Mouse (Mus musculus) spleen, adult 2 months (tissue): Measurements from ENCODE around the gene Mapk14. TPM values are rescaled to one million over a fixed set of nuclear protein-coding genes. Genes with fewer than 3 reads are reported as not detected.

Experiments
- DNase-seq, 2 experiments: peaks; one replicate each; pipeline versions ENCODE4 v3.0.0 to v3.0.0-alpha.2; 2012 to 2021; ENCODE audit warnings: low spot score in 2 of 2, low read depth in 1 of 2
- H3K27ac ChIP-seq: fragments of 200-500 bp; 2 replicates; pipeline ENCODE4 v1.5.1; 2012; ENCODE audit warnings: low read length, inconsistent platforms; ENCODE audit not compliant: insufficient read depth
- H3K27me3 ChIP-seq: fragments of 200-500 bp; 2 replicates; pipeline ENCODE4 v1.6.1; 2012; ENCODE audit warnings: mild to moderate bottlenecking, moderate library complexity, low read length, inconsistent platforms; ENCODE audit not compliant: control insufficient read depth, insufficient read depth
- H3K36me3 ChIP-seq: fragments of 200-500 bp; 2 replicates; pipeline ENCODE4 v1.6.1; 2012; ENCODE audit warnings: mild to moderate bottlenecking, low read length, inconsistent platforms; ENCODE audit not compliant: control insufficient read depth, insufficient read depth
- H3K4me1 ChIP-seq: fragments of 200-500 bp; 2 replicates; pipeline ENCODE4 v1.6.1; 2011; ENCODE audit warnings: inconsistent platforms; ENCODE audit not compliant: control insufficient read depth, insufficient read depth, insufficient read length
- H3K4me3 ChIP-seq: fragments of 200-500 bp; 2 replicates; pipeline ENCODE4 v1.5.1; 2011; ENCODE audit warnings: mild to moderate bottlenecking, inconsistent platforms; ENCODE audit not compliant: insufficient read depth, insufficient read length; ENCODE audit errors: extremely low read depth
- CTCF ChIP-seq: fragments of 200-500 bp; IDR thresholded peaks from 2 replicates; pipeline ENCODE4 v1.5.1; 2011; ENCODE audit warnings: mild to moderate bottlenecking, inconsistent platforms; ENCODE audit not compliant: insufficient read depth, insufficient read length, insufficient replicate concordance; ENCODE audit errors: extremely low read depth
- POLR2A ChIP-seq: fragments of 200-500 bp; IDR thresholded peaks from 2 replicates; pipeline ENCODE4 v1.6.1; 2011; ENCODE audit warnings: low read depth, low read length, inconsistent platforms
- WGBS: fragments of 180-500 bp; shearing (Covaris S2); methylation state at CpG from one replicate; pipeline ENCODE4 v1.1.7; 2018; 5-methylcytosine and 5-hydroxymethylcytosine counted together
- polyA plus RNA-seq: library from polyadenylated mRNA; depleted of rRNA; stranded (reverse); fragments of >200 nt; gene quantifications from 2 replicates; pipeline ENCODE4 v1.2.3, GENCODE M21; 2012

Gene Mapk14
- polyA plus RNA-seq, 1 experiment = 83.1 TPM

DNA sequence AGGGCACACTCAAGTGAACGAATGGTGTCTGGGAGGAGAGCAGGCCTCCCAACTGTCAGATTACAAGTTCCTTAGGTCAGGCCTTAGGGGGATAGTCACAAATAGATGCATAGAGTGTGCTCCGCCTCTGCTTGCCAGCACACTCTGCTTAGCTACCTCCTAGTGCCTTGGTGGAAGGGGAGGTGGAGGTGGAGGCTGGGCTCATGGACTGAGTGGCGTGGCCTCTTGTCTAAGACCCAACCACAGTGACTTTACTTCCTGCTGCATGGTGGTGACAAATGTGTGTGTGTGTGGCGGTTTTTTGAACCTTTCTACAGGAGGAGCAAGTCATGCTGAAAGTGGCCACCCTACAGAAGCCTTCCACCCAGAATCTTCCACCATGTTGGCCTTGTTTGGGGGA lies 45.4 kb downstream of the Mapk14 start:
- Histone ChIP-seq H3K36me3 (peaks cover 8% of the 10 kb centered on the region), H3K27me3 (no peaks in the 10 kb centered on the region), H3K27ac (no peak overlapping the region), H3K4me3 (no peak overlapping the region), H3K4me1 (no peaks in the 10 kb centered on the region)
- WGBS = 44% methylated on average over 4 of the region's 4 CpGs
- no peak for DNase-seq
- TF ChIP-seq POLR2A = no peak
- no peak for TF ChIP-seq CTCF

DNA sequence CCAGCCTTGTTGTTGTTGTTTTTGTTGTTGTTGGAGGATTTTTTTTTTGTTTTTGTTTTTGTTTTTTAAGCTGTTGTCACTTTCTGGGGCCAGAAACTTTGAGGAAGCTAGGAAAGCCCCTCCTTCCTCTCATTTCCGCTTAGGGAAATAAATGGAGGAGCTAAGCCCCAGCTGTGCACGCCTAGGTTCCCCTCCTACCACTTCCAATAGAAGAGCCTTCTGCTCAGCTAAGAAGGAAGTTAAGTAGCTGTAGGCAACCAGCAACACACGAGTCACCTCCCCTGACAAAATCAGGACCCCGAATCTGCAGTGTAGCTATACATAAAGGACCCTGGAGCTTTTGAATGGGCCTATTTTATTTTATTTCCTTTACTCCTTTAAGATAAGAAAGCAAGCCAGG lies 46.8 kb downstream of the Mapk14 start:
- Histone ChIP-seq H3K27ac (no peak overlapping the region), H3K36me3 (peaks cover 18% of the 10 kb centered on the region), H3K4me1 (no peaks in the 10 kb centered on the region), H3K27me3 (no peaks in the 10 kb centered on the region), H3K4me3 (no peak overlapping the region)
- 49% methylated on average over 4 of the region's 4 CpGs for WGBS
- TF ChIP-seq POLR2A = no peak
- no peak for TF ChIP-seq CTCF
- DNase-seq = no peak

DNA sequence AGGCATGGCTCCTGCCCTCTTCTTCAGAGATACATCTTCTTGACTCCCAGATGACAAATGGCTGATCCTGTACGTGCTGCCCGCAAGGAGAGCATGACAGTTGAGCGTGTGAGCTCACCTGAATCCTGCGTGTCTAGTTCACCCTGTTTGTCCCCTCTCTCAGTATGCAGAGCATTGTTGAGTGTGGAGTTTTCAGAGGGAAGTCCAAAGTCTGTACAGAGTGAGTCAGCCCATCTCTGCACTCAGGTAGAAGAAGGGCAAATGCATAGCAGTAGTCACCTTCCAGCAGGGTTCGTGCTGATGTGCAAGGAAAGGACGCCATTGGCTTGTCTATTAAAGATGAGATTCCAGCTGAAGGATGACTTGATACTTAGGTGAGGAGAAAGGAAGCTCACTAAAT lies 48.1 kb downstream of the Mapk14 start:
- peaks cover 27% of the 10 kb centered on the region for H3K36me3 ChIP-seq
- no peak overlapping the region for H3K27ac ChIP-seq
- no peaks in the 10 kb centered on the region for H3K27me3 ChIP-seq
- WGBS = 97% methylated on average over 6 of the region's 6 CpGs
- no peak for TF ChIP-seq CTCF
- no peak for TF ChIP-seq POLR2A
- H3K4me3 ChIP-seq = no peak overlapping the region
- H3K4me1 ChIP-seq = no peaks in the 10 kb centered on the region
- DNase-seq = no peak

DNA sequence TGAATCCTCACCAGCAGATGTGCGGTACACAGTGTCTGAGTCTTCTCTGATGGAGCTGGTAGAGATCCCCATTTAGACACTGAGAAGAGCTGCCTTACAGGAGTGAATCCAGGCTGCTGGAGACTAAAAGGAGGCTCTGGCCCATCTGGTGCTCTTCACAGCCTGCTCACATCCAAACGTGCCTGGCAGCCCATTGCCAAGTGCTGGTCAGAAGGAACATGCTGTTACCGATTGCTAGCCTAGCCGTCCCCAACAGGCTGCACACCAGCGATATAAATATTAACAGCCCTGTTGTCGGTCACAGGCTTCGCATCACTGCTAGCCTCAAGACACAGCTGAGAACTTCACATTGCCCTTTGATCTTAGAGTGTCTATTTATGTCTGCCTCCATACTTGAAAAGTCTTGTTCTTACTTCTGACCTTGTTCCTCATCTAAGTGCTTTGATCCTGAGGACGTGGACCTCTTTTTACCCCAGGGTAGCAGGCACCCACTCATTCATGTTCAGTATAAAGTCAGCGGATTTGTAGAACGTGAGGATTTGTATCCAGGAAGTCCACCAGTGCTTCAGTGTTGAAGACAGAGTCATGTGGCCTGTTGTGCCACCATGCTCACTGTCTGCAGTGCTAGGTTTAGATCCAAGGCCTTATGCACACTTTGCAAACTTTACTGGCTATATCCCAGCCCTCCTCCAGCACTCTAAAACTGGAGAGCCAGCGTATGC lies 52.2 kb downstream of the Mapk14 start:
- no peaks in the 10 kb centered on the region for H3K27me3 ChIP-seq
- no peak for DNase-seq
- H3K4me1 ChIP-seq = no peaks in the 10 kb centered on the region
- H3K36me3 ChIP-seq = peaks cover 50% of the 10 kb centered on the region
- 92% methylated on average over 11 of the region's 11 CpGs for WGBS
- TF ChIP-seq POLR2A = no peak
- no peak for TF ChIP-seq CTCF
- H3K4me3 ChIP-seq = no peak overlapping the region
- H3K27ac ChIP-seq = no peak overlapping the region

DNA sequence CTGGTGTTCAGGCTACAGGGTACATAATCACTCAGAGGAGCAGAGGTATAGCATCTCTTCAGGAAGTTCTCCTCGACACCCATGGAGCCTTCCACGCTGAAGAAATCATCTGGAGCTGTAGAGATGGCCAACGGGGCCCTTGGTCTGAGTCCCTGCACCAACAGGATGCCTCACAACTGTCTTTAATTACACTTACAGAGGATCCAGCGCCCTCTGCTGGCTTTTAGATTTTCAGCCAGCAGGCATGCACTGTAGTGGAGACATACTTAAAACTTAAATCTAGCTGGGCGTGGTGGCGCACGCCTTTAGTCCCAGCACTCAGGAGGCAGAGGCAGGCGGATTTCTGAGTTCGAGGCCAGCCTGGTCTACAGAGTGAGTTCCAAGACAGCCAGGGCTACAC lies 52.8 kb downstream of the Mapk14 start:
- no peak overlapping the region for H3K4me3 ChIP-seq
- H3K27ac ChIP-seq = no peak overlapping the region
- WGBS = 92% methylated on average over 9 of the region's 9 CpGs
- TF ChIP-seq CTCF (no peak), POLR2A (no peak)
- DNase-seq = no peak
- H3K36me3 ChIP-seq = peaks cover 53% of the 10 kb centered on the region
- no peaks in the 10 kb centered on the region for H3K4me1 ChIP-seq
- no peaks in the 10 kb centered on the region for H3K27me3 ChIP-seq

DNA sequence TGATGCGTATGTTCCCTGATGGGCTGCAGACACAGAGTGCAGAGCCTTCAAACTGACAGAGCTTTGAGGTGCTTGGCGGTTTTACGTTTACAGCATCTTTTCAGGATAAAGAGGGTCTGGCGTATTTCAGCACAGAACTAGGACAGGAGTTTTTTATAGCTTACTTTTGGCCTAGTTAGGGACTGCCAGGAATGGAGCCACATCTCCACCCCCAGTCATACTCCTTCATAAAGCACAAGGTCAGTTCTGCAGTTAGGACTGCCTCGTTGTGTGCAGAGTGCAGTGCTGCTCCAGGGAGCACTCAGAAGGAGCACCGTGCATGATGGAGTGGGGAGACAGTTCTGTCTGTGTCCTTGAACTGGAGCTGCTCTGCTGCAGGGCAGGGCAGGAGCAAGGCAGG lies 54.6 kb downstream of the Mapk14 start:
- WGBS = 94% methylated on average over 6 of the region's 6 CpGs
- H3K4me1 ChIP-seq = no peaks in the 10 kb centered on the region
- no peaks in the 10 kb centered on the region for H3K27me3 ChIP-seq
- TF ChIP-seq POLR2A (no peak), CTCF (no peak)
- H3K27ac ChIP-seq = no peak overlapping the region
- no peak overlapping the region for H3K4me3 ChIP-seq
- H3K36me3 ChIP-seq = peaks cover 50% of the 10 kb centered on the region
- DNase-seq = no peak

DNA sequence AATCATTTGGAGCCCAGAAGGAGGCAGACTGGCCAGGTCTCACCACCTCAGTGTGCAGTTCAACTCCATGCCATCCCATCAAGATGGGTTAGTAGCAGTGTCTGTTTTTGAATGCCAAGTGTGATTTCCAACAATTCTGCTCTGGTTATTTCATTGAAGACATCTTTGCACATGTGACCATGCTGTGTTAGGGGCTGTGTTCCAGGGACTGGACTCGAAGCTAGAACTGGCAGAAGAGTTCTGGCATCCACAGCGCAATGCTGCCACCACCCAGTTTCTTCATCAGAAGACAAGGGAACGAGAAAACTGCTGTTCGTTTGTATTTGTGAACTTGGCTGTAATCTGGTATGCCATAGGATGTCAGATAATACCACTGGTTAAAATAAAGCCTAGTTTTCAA lies 56.9 kb downstream of the Mapk14 start:
- 85% methylated on average over 4 of the region's 4 CpGs for WGBS
- Histone ChIP-seq H3K27me3 (no peaks in the 10 kb centered on the region), H3K27ac (no peak overlapping the region), H3K4me3 (no peak overlapping the region), H3K36me3 (peaks cover 38% of the 10 kb centered on the region), H3K4me1 (no peaks in the 10 kb centered on the region)
- TF ChIP-seq CTCF = no peak
- no peak for TF ChIP-seq POLR2A
- no peak for DNase-seq
